Mouse (Mus musculus) stomach, embryonic 14.5 days (tissue): ENCODE measurements at regions not wholly inside any gene's neighbourhood (a gene's known extent, or its start where the extent isn't known, plus 50 kb on each side); places are given as distances from the start of the nearest gene placed in this dataset.

Source experiments
- ATAC-seq: fragments of 200-750 bp; cut with Nextera tagmentation; 2 replicates; pipeline ENCODE4 v1.8.0; 2017; ENCODE audit warnings: low read depth, moderate TSS enrichment; ENCODE audit not compliant: insufficient number of reproducible peaks, insufficient read depth, low FRiP score
- H3K27ac ChIP-seq: fragments of 300-500 bp; sonication (generic); 2 replicates; pipeline ENCODE4 v1.5.1; 2014; ENCODE audit warnings: mild to moderate bottlenecking, low read length, moderate library complexity, mixed read lengths
- H3K27me3 ChIP-seq: fragments of 300-500 bp; sonication (generic); 2 replicates; pipeline ENCODE4 v1.6.1; 2014; ENCODE audit warnings: low read length, control low read depth, mixed read lengths; ENCODE audit not compliant: control insufficient read depth, insufficient read depth
- H3K36me3 ChIP-seq: fragments of 300-500 bp; sonication (generic); 2 replicates; pipeline ENCODE4 v1.6.1; 2014; ENCODE audit warnings: mild to moderate bottlenecking, control low read depth, low read length, moderate library complexity, mixed read lengths; ENCODE audit not compliant: control insufficient read depth, insufficient read depth
- H3K4me1 ChIP-seq: fragments of 300-500 bp; sonication (generic); 2 replicates; pipeline ENCODE4 v1.6.1; 2014; ENCODE audit warnings: low read length, control low read depth, mixed read lengths; ENCODE audit not compliant: control insufficient read depth, insufficient read depth
- H3K4me2 ChIP-seq: fragments of 300-500 bp; sonication (generic); replicated peaks from 2 replicates; pipeline ENCODE4 v1.6.1; 2014; ENCODE audit warnings: low read depth, low read length, control low read depth
- H3K4me3 ChIP-seq: fragments of 300-500 bp; sonication (generic); 2 replicates; pipeline ENCODE4 v1.5.1; 2014; ENCODE audit warnings: low read depth, low read length, control low read depth
- H3K9ac ChIP-seq: fragments of 300-500 bp; sonication (generic); replicated peaks from 2 replicates; pipeline ENCODE4 v1.6.1; 2014; ENCODE audit warnings: low read depth, mild to moderate bottlenecking, control low read depth, low read length, moderate library complexity, mixed read lengths
- H3K9me3 ChIP-seq: fragments of 300-500 bp; sonication (generic); 2 replicates; pipeline ENCODE4 v1.6.1; 2016; ENCODE audit warnings: low read depth, low read length, control low read depth; ENCODE audit not compliant: control insufficient read depth
- WGBS: fragments of 180-500 bp; shearing (Covaris S2); extraction: QIAGEN DNeasy Blood & Tissue Kit; methylation state at CpG from one replicate; pipeline ENCODE4 v1.1.7; 2014; 5-methylcytosine and 5-hydroxymethylcytosine counted together

DNA sequence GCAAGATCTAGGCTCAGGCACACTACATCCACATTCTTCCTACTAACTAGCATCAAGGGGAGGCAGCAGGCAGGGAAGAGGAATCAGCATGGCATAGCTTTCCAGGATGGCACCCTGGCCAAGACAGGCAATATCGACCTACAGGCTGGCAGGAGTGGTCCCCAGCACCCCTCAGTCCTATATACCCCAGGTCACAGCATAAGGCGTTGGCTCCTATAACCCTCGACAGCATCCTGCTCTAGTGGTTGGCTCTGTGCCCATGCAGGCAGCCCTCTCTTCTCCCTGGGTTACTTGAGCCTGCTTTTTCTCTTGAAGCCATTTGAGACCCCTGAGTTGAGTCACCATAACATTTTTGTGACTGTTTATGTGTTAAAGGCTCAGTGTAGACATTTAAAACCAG lies 60.2 kb upstream of the Neurl1b start:
- no peak for ATAC-seq
- H3K36me3 ChIP-seq: no peaks in the 10 kb centered on the region

GRCm38 (mm10) chr17:26355301-26355700 lies 59.3 kb upstream of the Neurl1b start:
- no peak overlapping the region for H3K27ac ChIP-seq
- H3K9me3 ChIP-seq: no peaks in the 10 kb centered on the region
- H3K4me3 ChIP-seq: no peak overlapping the region
- H3K36me3 ChIP-seq: no peaks in the 10 kb centered on the region
- WGBS: 88% methylated on average over 3 of the region's 3 CpGs
- H3K27me3 ChIP-seq: no peaks in the 10 kb centered on the region
- H3K9ac ChIP-seq: no peak overlapping the region
- H3K4me1 ChIP-seq: peaks cover 26% of the 10 kb centered on the region
- no peak for ATAC-seq
- no peak overlapping the region for H3K4me2 ChIP-seq

More for the DNA sequence above, 60.2 kb upstream of the Neurl1b start:
- H3K27me3 ChIP-seq: no peaks in the 10 kb centered on the region
- H3K4me2 ChIP-seq: no peak overlapping the region
- no peak overlapping the region for H3K4me3 ChIP-seq
- H3K9ac ChIP-seq: no peak overlapping the region
- H3K9me3 ChIP-seq: no peaks in the 10 kb centered on the region
- H3K4me1 ChIP-seq: peaks cover 18% of the 10 kb centered on the region
- WGBS: 48% methylated on average over 3 of the region's 3 CpGs
- no peak overlapping the region for H3K27ac ChIP-seq

DNA sequence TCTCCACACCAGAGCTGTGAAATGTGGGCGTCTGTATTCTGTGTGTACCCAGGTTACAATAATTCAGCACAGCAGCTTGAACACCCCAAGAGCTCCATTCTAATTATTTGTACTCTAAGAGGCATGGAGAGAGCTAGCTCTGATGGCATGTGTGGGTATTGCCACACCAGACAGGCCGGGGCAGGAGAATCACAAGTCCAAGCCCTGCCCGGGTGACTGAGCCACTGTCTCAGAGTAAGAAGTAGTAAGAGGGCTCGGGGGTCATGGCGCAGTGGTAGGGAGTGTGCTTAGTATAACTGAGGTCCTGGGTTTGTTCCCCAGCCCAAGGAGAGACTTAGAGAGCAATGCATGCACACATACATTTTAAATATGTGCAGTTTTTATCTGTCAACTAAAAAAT lies 57.7 kb upstream of the Neurl1b start:
- H3K36me3 ChIP-seq: no peaks in the 10 kb centered on the region
- H3K27me3 ChIP-seq: no peaks in the 10 kb centered on the region
- H3K9ac ChIP-seq: no peak overlapping the region
- H3K4me3 ChIP-seq: no peak overlapping the region
- no peak overlapping the region for H3K4me2 ChIP-seq
- no peaks in the 10 kb centered on the region for H3K9me3 ChIP-seq
- H3K4me1 ChIP-seq: peaks cover 42% of the 10 kb centered on the region
- ATAC-seq: no peak
- H3K27ac ChIP-seq: no peak overlapping the region
- 77% methylated on average over 5 of the region's 5 CpGs for WGBS

DNA sequence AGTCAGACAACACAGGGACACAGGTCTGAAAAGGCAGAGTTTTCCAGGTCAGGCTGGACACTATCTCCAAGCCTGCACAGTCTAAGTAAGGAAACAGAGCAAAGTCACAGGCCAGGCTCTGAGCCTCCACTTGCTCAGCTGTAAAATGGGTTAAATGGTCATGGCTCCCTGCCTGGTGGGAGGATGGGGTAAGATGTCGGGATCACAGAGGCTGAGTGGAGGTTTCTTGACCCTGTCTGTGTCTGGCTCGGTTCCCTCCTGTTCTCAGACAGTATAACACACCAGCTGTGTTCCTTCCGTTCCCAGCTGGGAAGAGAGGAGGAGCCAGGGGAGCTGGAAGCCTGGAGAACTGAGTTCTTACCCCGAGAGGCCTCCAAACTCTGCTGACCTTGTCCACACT lies 56.8 kb upstream of the Neurl1b start:
- no peaks in the 10 kb centered on the region for H3K27me3 ChIP-seq
- H3K27ac ChIP-seq: peak overlapping the region; percentile 55; the same call in 1 of the 2 replicates
- 23% methylated on average over 4 of the region's 4 CpGs for WGBS
- H3K4me2 ChIP-seq: no peak overlapping the region
- peak; percentile 74; the same call in 1 of the 2 replicates for ATAC-seq
- no peaks in the 10 kb centered on the region for H3K9me3 ChIP-seq
- H3K4me3 ChIP-seq: no peak overlapping the region
- H3K4me1 ChIP-seq: peaks cover 48% of the 10 kb centered on the region
- no peak overlapping the region for H3K9ac ChIP-seq
- H3K36me3 ChIP-seq: no peaks in the 10 kb centered on the region

- 25% methylated on average over 6 of the region's 6 CpGs for WGBS
- no peaks in the 10 kb centered on the region for H3K36me3 ChIP-seq
- no peaks in the 10 kb centered on the region for H3K9me3 ChIP-seq
- ATAC-seq: no peak
- no peak overlapping the region for H3K9ac ChIP-seq
- no peak overlapping the region for H3K4me2 ChIP-seq
- H3K4me3 ChIP-seq: no peak overlapping the region
- no peaks in the 10 kb centered on the region for H3K27me3 ChIP-seq
- peak overlapping the region; percentile 74 for H3K27ac ChIP-seq
- H3K4me1 ChIP-seq: peaks cover 48% of the 10 kb centered on the region
Measured at GRCm38 (mm10) chr17:26360711-26361110, 53.9 kb upstream of the Neurl1b start.

DNA sequence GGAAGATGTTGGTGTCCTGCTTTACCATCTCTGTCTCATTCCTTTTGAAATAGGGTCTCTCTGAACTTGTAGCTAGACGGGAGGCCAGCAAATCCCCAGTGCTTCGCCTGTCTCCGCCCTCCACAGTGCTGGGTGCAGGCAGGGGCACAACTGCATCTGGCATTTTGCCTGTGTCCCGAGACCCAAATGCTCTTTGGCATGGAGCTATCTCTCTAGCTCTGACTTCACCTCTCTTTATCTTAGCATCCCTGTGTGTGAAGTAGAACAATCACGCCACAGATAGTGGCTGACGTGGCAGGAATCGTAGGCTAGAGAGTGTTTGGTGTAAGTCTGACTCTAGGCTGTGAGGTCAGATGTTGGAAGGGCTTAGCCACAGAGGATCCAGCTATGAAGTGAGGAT lies 53.2 kb upstream of the Neurl1b start:
- no peak for ATAC-seq
- H3K4me1 ChIP-seq: peaks cover 50% of the 10 kb centered on the region
- H3K9me3 ChIP-seq: no peaks in the 10 kb centered on the region
- peak overlapping the region; percentile 74 for H3K27ac ChIP-seq
- no peaks in the 10 kb centered on the region for H3K27me3 ChIP-seq
- H3K4me2 ChIP-seq: no peak overlapping the region
- H3K4me3 ChIP-seq: no peak overlapping the region
- WGBS: 67% methylated on average over 7 of the region's 7 CpGs
- no peaks in the 10 kb centered on the region for H3K36me3 ChIP-seq
- no peak overlapping the region for H3K9ac ChIP-seq

DNA sequence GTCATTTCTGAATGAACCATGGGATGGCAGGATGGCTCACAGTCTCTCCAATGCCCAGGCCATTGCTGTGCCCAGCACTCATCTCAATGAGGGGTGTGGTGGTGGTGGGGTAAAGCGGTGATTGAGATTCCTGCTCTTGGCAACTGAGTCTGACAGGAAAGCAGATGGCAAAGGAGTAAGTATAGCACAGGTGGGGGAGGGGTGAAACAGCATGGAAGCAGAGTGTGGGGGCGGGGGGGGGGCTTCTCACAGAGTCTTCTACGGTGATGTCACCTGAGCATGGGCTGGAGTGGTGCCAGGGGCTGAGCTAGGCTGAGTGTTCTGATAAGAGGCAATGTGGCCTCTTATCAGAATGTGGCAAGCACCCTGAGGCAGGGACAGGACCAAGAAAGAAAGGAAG lies 52.6 kb upstream of the Neurl1b start:
- Histone ChIP-seq H3K4me2 (no peak overlapping the region), H3K27ac (no peak overlapping the region; the same call in 1 of the 2 replicates), H3K9ac (no peak overlapping the region), H3K27me3 (no peaks in the 10 kb centered on the region), H3K36me3 (no peaks in the 10 kb centered on the region), H3K4me1 (peaks cover 56% of the 10 kb centered on the region), H3K9me3 (no peaks in the 10 kb centered on the region), H3K4me3 (no peak overlapping the region)
- WGBS: 35% methylated on average over 3 of the region's 3 CpGs
- ATAC-seq: no peak

DNA sequence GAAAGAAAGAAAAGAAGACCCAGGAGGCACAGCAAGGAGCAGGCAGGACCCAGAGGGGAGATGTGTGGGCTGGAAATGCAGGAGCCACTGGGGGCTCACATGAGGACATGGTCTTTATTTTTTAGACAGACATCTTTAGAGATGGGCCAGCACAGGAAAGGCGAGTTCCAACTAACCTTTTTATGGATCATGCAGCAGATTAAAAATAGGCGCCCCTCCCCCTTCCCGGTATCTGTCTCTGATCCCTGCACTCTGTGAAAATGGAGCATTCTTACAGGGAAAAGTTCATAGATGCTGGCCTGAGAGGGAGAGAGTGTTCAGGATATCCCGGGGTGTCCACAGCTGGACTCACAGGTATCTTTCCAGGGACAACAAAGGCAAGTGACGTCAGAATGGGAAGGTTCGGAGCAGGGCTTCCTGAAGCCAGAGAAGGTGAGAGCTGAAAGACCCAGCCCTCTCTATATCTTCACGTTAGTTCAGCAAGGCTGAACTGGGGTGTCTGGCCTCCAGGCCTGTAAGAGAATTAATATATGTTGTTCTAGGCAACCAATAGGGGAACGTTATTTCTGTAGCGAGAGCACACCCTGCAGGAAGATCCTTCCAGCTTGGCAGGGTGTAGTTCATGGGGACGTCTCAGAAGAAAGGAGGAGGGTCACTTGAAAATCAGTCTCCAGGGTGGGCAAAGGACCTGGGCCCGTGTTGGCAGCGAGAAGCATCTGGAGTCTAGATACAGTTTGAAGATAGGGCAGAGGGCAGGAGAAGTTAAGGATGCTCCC lies 51.9 kb upstream of the Neurl1b start:
- H3K27me3 ChIP-seq: no peaks in the 10 kb centered on the region
- no peak overlapping the region for H3K9ac ChIP-seq
- no peak for ATAC-seq
- H3K4me1 ChIP-seq: peaks cover 61% of the 10 kb centered on the region
- no peak overlapping the region for H3K4me3 ChIP-seq
- 51% methylated on average over 12 of the region's 12 CpGs for WGBS
- H3K4me2 ChIP-seq: no peak overlapping the region
- H3K9me3 ChIP-seq: no peaks in the 10 kb centered on the region
- no peak overlapping the region for H3K27ac ChIP-seq
- H3K36me3 ChIP-seq: no peaks in the 10 kb centered on the region
